Mouse (Mus musculus) embryonic stem cell, embryonic (primary cell): Measurements from ENCODE around the gene Pde7b.

Source experiments
- CTCF ChIA-PET, 4 experiments: fragments of 300-600 bp in 2 of 4; fragments of 350-600 bp in 2 of 4; sonication (Branson Sonifier 250); formaldehyde crosslinking; loops; one replicate each; lab custom pipeline; 2022; ENCODE audit warnings: inconsistent platforms in 2 of 4; lab: Charles Lee
- POLR2A ChIA-PET, 4 experiments: fragments of 300-600 bp in 2 of 4; fragments of 350-600 bp in 2 of 4; sonication (Branson Sonifier 250); formaldehyde crosslinking; loops; one replicate each; lab custom pipeline; 2022; ENCODE audit warnings: antibody characterized with exemption in 4 of 4, inconsistent platforms in 1 of 4; lab: Charles Lee

The Pde7b gene

GRCm38 (mm10) chr10:20585959-20586358, 138.9 kb downstream of the Pde7b start:
- ChIA-PET CTCF (no interaction called here), POLR2A (no interaction called here)

- ChIA-PET POLR2A (no interaction called here), CTCF (no interaction called here)
These were observed 149.9 kb downstream of the Pde7b start for GRCm38 (mm10) chr10:20575002-20575401.

- ChIA-PET POLR2A (no interaction called here), CTCF (no interaction called here)
These were observed 150.5 kb downstream of the Pde7b start for GRCm38 (mm10) chr10:20574414-20574813.

- ChIA-PET CTCF (no interaction called here), POLR2A (no interaction called here)
These were observed 153.4 kb downstream of the Pde7b start for GRCm38 (mm10) chr10:20571521-20571920.

GRCm38 (mm10) chr10:20568630-20569029, 156.2 kb downstream of the Pde7b start:
- POLR2A ChIA-PET = no interaction called here
- CTCF ChIA-PET = interaction anchor here in 1 of 4 experiments (0.7 kb wide), 1 partner anchor 30 kb away, joined by 4 read pairs; no protein-coding TSS in a partner anchor

GRCm38 (mm10) chr10:20567684-20568236, 157.1 kb downstream of the Pde7b start:
- POLR2A ChIA-PET = no interaction called here
- CTCF ChIA-PET = no interaction called here

GRCm38 (mm10) chr10:20556477-20556876, 168.4 kb downstream of the Pde7b start:
- ChIA-PET CTCF (interaction anchor here in 1 of 4 experiments (0.9 kb wide), 1 partner anchor 14 kb away, joined by 3 read pairs; no protein-coding TSS in a partner anchor), POLR2A (no interaction called here)

- ChIA-PET POLR2A (no interaction called here), CTCF (no interaction called here)
These were observed 173.5 kb downstream of the Pde7b start for GRCm38 (mm10) chr10:20551341-20551740.

- POLR2A ChIA-PET = no interaction called here
- CTCF ChIA-PET = no interaction called here
These were observed 174.1 kb downstream of the Pde7b start for GRCm38 (mm10) chr10:20550771-20551170.

GRCm38 (mm10) chr10:20550161-20550560, 174.7 kb downstream of the Pde7b start:
- POLR2A ChIA-PET = no interaction called here
- CTCF ChIA-PET = no interaction called here

GRCm38 (mm10) chr10:20548833-20549710, 175.8 kb downstream of the Pde7b start:
- CTCF ChIA-PET = no interaction called here
- POLR2A ChIA-PET = interaction anchor here in 3 of 4 experiments (0.6 to 1.1 kb wide), 3 partner anchors 20 to 50 kb away, joined by 3 to 4 read pairs (median 3); no protein-coding TSS in a partner anchor

GRCm38 (mm10) chr10:20547951-20548551, 176.8 kb downstream of the Pde7b start:
- CTCF ChIA-PET = interaction anchor here in 2 of 4 experiments (0.5 to 0.6 kb wide), 2 partner anchors 222 to 368 kb away, joined by 3 read pairs; no protein-coding TSS in a partner anchor

GRCm38 (mm10) chr10:20543121-20543520, 181.8 kb downstream of the Pde7b start:
- ChIA-PET CTCF (no interaction called here), POLR2A (interaction anchor here in 1 of 4 experiments (0.5 kb wide), 1 partner anchor 1744 kb away, joined by 4 read pairs; no protein-coding TSS in a partner anchor)

More at GRCm38 (mm10) chr10:20547951-20548551, 176.8 kb downstream of the Pde7b start:
- POLR2A ChIA-PET = interaction anchor here in 3 of 4 experiments (0.7 to 1.1 kb wide), 4 partner anchors 19 to 305 kb away, joined by 3 to 8 read pairs (median 3); no protein-coding TSS in a partner anchor

GRCm38 (mm10) chr10:20533811-20534210, 191.1 kb downstream of the Pde7b start:
- ChIA-PET CTCF (no interaction called here), POLR2A (no interaction called here)

GRCm38 (mm10) chr10:20531921-20532320, 193.0 kb downstream of the Pde7b start:
- ChIA-PET POLR2A (interaction anchor here in 1 of 4 experiments (0.6 kb wide), 1 partner anchor 765 kb away, joined by 3 read pairs; no protein-coding TSS in a partner anchor), CTCF (interaction anchor here in 2 of 4 experiments (0.5 to 0.7 kb wide), 3 partner anchors 135 to 422 kb away, joined by 4 to 7 read pairs (median 6); no protein-coding TSS in a partner anchor)

GRCm38 (mm10) chr10:20528544-20529411, 196.1 kb downstream of the Pde7b start:
- POLR2A ChIA-PET = interaction anchor here in 2 of 4 experiments (0.8 to 1.2 kb wide), 3 partner anchors 19 to 423 kb away, joined by 3 to 4 read pairs (median 3); partner anchors contain the start of gene Ahi1 (in 1 of the 2)
- CTCF ChIA-PET = no interaction called here

- POLR2A ChIA-PET = interaction anchor here in 1 of 4 experiments (0.5 kb wide), 1 partner anchor 319 kb away, joined by 3 read pairs; no protein-coding TSS in a partner anchor
- CTCF ChIA-PET = no interaction called here
These were observed 197.1 kb downstream of the Pde7b start for GRCm38 (mm10) chr10:20527737-20528136.

GRCm38 (mm10) chr10:20518529-20518889, 206.4 kb downstream of the Pde7b start:
- ChIA-PET CTCF (interaction anchor here in 3 of 4 experiments (0.5 to 1.0 kb wide), 3 partner anchors 22 to 113 kb away, joined by 3 to 4 read pairs (median 4); no protein-coding TSS in a partner anchor), POLR2A (interaction anchor here in 1 of 4 experiments (0.6 kb wide), 1 partner anchor 30 kb away, joined by 4 read pairs; no protein-coding TSS in a partner anchor)
